Mouse (Mus musculus) liver, adult 2 months (tissue): ENCODE measurements around the gene Scaper. TPM values are rescaled to one million over a fixed set of nuclear protein-coding genes. Genes with fewer than 3 reads are reported as not detected.
A peak's percentile ranks its signal among the peaks of the same experiment; 100 is the strongest.

Experiments used
- DNase-seq: peaks from one replicate; pipeline ENCODE4 v3.0.0-alpha.2; 2011; ENCODE audit warnings: low read depth, low spot score; ENCODE audit errors: extremely low read depth
- H3K27ac ChIP-seq: fragments of 200-500 bp; replicated peaks from 2 replicates; pipeline ENCODE4 v1.5.1; 2012; ENCODE audit warnings: low read depth, mild to moderate bottlenecking, control low read depth, inconsistent platforms, low read length; ENCODE audit not compliant: insufficient read depth
- H3K27me3 ChIP-seq: fragments of 200-500 bp; 2 replicates; pipeline ENCODE4 v1.6.1; 2012; ENCODE audit warnings: mild to moderate bottlenecking, moderate library complexity, low read length, inconsistent platforms; ENCODE audit not compliant: control insufficient read depth, insufficient read depth
- H3K36me3 ChIP-seq: fragments of 200-500 bp; 2 replicates; pipeline ENCODE4 v1.6.1; 2012; ENCODE audit warnings: low read length, inconsistent platforms; ENCODE audit not compliant: control insufficient read depth, insufficient read depth
- H3K4me1 ChIP-seq: fragments of 200-500 bp; 2 replicates; pipeline ENCODE4 v1.6.1; 2011; ENCODE audit warnings: low read length; ENCODE audit not compliant: control insufficient read depth, insufficient read depth
- H3K4me3 ChIP-seq: fragments of 200-500 bp; 2 replicates; pipeline ENCODE4 v1.5.1; 2011; ENCODE audit warnings: low read depth, mild to moderate bottlenecking, control low read depth, low read length, moderate library complexity; ENCODE audit not compliant: insufficient read depth
- H3K79me2 ChIP-seq: fragments of 200-500 bp; 2 replicates; pipeline ENCODE4 v1.6.1; 2012; ENCODE audit warnings: inconsistent platforms, mild to moderate bottlenecking, low read length, moderate library complexity; ENCODE audit not compliant: control insufficient read depth, insufficient read depth
- H3K9ac ChIP-seq: fragments of 200-500 bp; 2 replicates; pipeline ENCODE4 v1.6.1; 2012; ENCODE audit warnings: low read depth, mild to moderate bottlenecking, control low read depth, inconsistent platforms, low read length
- CTCF ChIP-seq: fragments of 200-500 bp; IDR thresholded peaks from 2 replicates; pipeline ENCODE4 v1.5.1; 2011; ENCODE audit warnings: low read depth, low read length, control low read depth
- POLR2A ChIP-seq: fragments of 200-500 bp; IDR thresholded peaks from 2 replicates; pipeline ENCODE4 v1.6.1; 2011; ENCODE audit warnings: low read length, control low read depth; ENCODE audit not compliant: insufficient read depth; ENCODE audit errors: extremely low read depth
- whole genome bisulfite sequencing: fragments of 180-500 bp; shearing (Covaris S2); methylation state at CpG from one replicate; pipeline ENCODE4 v1.1.7; 2018; 5-methylcytosine and 5-hydroxymethylcytosine counted together
- polyA plus RNA-seq: library from polyadenylated mRNA; depleted of rRNA; stranded (reverse); fragments of >200 nt; gene quantifications from 2 replicates; pipeline ENCODE4 v1.2.3, GENCODE M21; 2012
- total RNA-seq: library from RNA; depleted of rRNA; stranded (reverse); fragments of >200 nt; gene quantifications from 2 replicates; pipeline ENCODE4 v1.2.3, GENCODE M21; 2014

Scaper gene
- total and polyA plus RNA-seq, 2 experiments = 1.4 to 9.5 TPM

GRCm38 (mm10) chr9:55598594-55598993 is 339.3 kb downstream of the Scaper start:
- no peaks in the 10 kb centered on the region for H3K79me2 ChIP-seq
- TF ChIP-seq CTCF (no peak), POLR2A (no peak)
- no peaks in the 10 kb centered on the region for H3K27me3 ChIP-seq
- no peak overlapping the region for H3K9ac ChIP-seq
- no peak overlapping the region for H3K27ac ChIP-seq
- no peak overlapping the region for H3K4me3 ChIP-seq
- H3K4me1 ChIP-seq = no peaks in the 10 kb centered on the region
- no peak for DNase-seq
- H3K36me3 ChIP-seq = no peaks in the 10 kb centered on the region

- no peak overlapping the region for H3K4me3 ChIP-seq
- H3K27ac ChIP-seq = no peak overlapping the region
- H3K9ac ChIP-seq = no peak overlapping the region
- no peaks in the 10 kb centered on the region for H3K27me3 ChIP-seq
- no peak for TF ChIP-seq POLR2A
- no peaks in the 10 kb centered on the region; the same call in 1 of the 2 replicates for H3K36me3 ChIP-seq
- H3K4me1 ChIP-seq = peaks cover 2% of the 10 kb centered on the region
- H3K79me2 ChIP-seq = no peaks in the 10 kb centered on the region
- 96% methylated on average over 6 of the region's 6 CpGs for WGBS
- DNase-seq = no peak
These were observed 351.8 kb downstream of the Scaper start for GRCm38 (mm10) chr9:55586141-55586540.

GRCm38 (mm10) chr9:55581414-55581813 is 356.5 kb downstream of the Scaper start:
- Histone ChIP-seq H3K4me1 (peaks cover 2% of the 10 kb centered on the region), H3K36me3 (no peaks in the 10 kb centered on the region; the same call in 1 of the 2 replicates), H3K4me3 (no peak overlapping the region), H3K9ac (no peak overlapping the region), H3K27ac (no peak overlapping the region), H3K79me2 (no peaks in the 10 kb centered on the region), H3K27me3 (no peaks in the 10 kb centered on the region)
- TF ChIP-seq CTCF = no peak
- TF ChIP-seq POLR2A = no peak
- WGBS = 85% methylated on average over 3 of the region's 3 CpGs
- DNase-seq = no peak

GRCm38 (mm10) chr9:55576571-55576970 is 361.3 kb downstream of the Scaper start:
- Histone ChIP-seq H3K4me3 (no peak overlapping the region), H3K79me2 (no peaks in the 10 kb centered on the region), H3K4me1 (no peaks in the 10 kb centered on the region), H3K9ac (no peak overlapping the region), H3K36me3 (no peaks in the 10 kb centered on the region; the same call in 1 of the 2 replicates), H3K27me3 (no peaks in the 10 kb centered on the region), H3K27ac (no peak overlapping the region)
- 100% methylated on average over 1 of the region's 1 CpGs for WGBS
- TF ChIP-seq CTCF (no peak), POLR2A (no peak)
- no peak for DNase-seq

- DNase-seq = no peak
- no peak overlapping the region for H3K9ac ChIP-seq
- no peak overlapping the region for H3K27ac ChIP-seq
- 71% methylated on average over 1 of the region's 1 CpGs for WGBS
- H3K27me3 ChIP-seq = no peaks in the 10 kb centered on the region
- H3K36me3 ChIP-seq = no peaks in the 10 kb centered on the region
- no peak for TF ChIP-seq CTCF
- TF ChIP-seq POLR2A = no peak
- H3K79me2 ChIP-seq = no peaks in the 10 kb centered on the region
- no peak overlapping the region for H3K4me3 ChIP-seq
- H3K4me1 ChIP-seq = no peaks in the 10 kb centered on the region
These were observed 366.8 kb downstream of the Scaper start for GRCm38 (mm10) chr9:55571071-55571470.

- no peaks in the 10 kb centered on the region for H3K4me1 ChIP-seq
- no peaks in the 10 kb centered on the region for H3K27me3 ChIP-seq
- H3K9ac ChIP-seq = no peak overlapping the region
- no peak overlapping the region for H3K27ac ChIP-seq
- no peak overlapping the region for H3K4me3 ChIP-seq
- no peak for TF ChIP-seq CTCF
- TF ChIP-seq POLR2A = no peak
- H3K36me3 ChIP-seq = no peaks in the 10 kb centered on the region
- peak; percentile 20 for DNase-seq
- WGBS = 70% methylated on average over 5 of the region's 5 CpGs
- no peaks in the 10 kb centered on the region for H3K79me2 ChIP-seq
These were observed 369.3 kb downstream of the Scaper start for GRCm38 (mm10) chr9:55568466-55569159.
